Mouse (Mus musculus) CH12.LX (cell line): ENCODE results near the gene Cldn9. TPM values are rescaled to one million over a fixed set of nuclear protein-coding genes. Genes with fewer than 3 reads are reported as not detected.
A peak's percentile ranks its signal among the peaks of the same experiment; 100 is the strongest.

Source experiments
- DNase-seq: peaks from one replicate; pipeline ENCODE4 v3.0.0-alpha.2; 2013; ENCODE audit errors: extremely low read depth
- H3K27ac ChIP-seq: 2 replicates; pipeline ENCODE4 v1.5.1; 2012; ENCODE audit warnings: low read depth, mild to moderate bottlenecking, control low read depth, moderate library complexity; ENCODE audit not compliant: insufficient read depth
- H3K27me3 ChIP-seq: replicated peaks from 2 replicates; pipeline ENCODE3; 2012; ENCODE audit warnings: inconsistent platforms
- H3K36me3 ChIP-seq, 2 experiments: replicated peaks in 1 of 2; 2 replicates each; pipeline versions ENCODE3 to v1.6.1; 2012; ENCODE audit warnings: inconsistent platforms in 1 of 2, low read length in 1 of 2, mild to moderate bottlenecking in 1 of 2, mixed read lengths in 1 of 2, moderate library complexity in 1 of 2; ENCODE audit not compliant: control insufficient read depth in 1 of 2, insufficient read depth in 1 of 2
- H3K4me1 ChIP-seq, 2 experiments: 2 replicates each; pipeline ENCODE4 v1.6.1; 2012; ENCODE audit warnings: inconsistent platforms in 1 of 2, moderate library complexity in 1 of 2; ENCODE audit not compliant: insufficient read depth in 2 of 2, control insufficient read depth in 1 of 2
- H3K4me2 ChIP-seq: 2 replicates; pipeline ENCODE4 v1.6.1; 2012; ENCODE audit warnings: low read depth, mild to moderate bottlenecking, control low read depth; ENCODE audit not compliant: poor library complexity, insufficient read depth, severe bottlenecking
- H3K4me3 ChIP-seq, 3 experiments: fragments of 150-350 bp in 1 of 3; sonication (generic) in 1 of 3; replicated peaks in 1 of 3; 2 replicates each; pipeline versions ENCODE3 to v1.5.1; 2011 to 2012; ENCODE audit warnings: low read depth in 2 of 3, low read length in 2 of 3, mild to moderate bottlenecking in 2 of 3, moderate library complexity in 2 of 3, control low read depth in 1 of 3, improper control_type of control experiment in 1 of 3, inconsistent platforms in 1 of 3, mixed read lengths in 1 of 3; ENCODE audit not compliant: poor library complexity in 1 of 3
- H3K79me2 ChIP-seq: replicated peaks from 2 replicates; pipeline ENCODE4 v1.6.1; 2012; ENCODE audit warnings: mild to moderate bottlenecking, moderate library complexity; ENCODE audit not compliant: control insufficient read depth, poor library complexity, insufficient read depth, severe bottlenecking; ENCODE audit errors: extremely low read depth
- H3K9ac ChIP-seq: 2 replicates; pipeline ENCODE4 v1.6.1; 2012; ENCODE audit warnings: low read depth, mild to moderate bottlenecking, control low read depth, moderate library complexity; ENCODE audit not compliant: insufficient read depth
- H3K9me3 ChIP-seq: replicated peaks from 2 replicates; pipeline ENCODE3; 2012; ENCODE audit warnings: low read length, inconsistent platforms, mixed read lengths
- BHLHE40 ChIP-seq: IDR thresholded peaks from 2 replicates; pipeline ENCODE4 v1.6.1; 2011; ENCODE audit warnings: mild to moderate bottlenecking, low read depth, low read length, improper control_type of control experiment
- CHD2 ChIP-seq: IDR thresholded peaks from 2 replicates; pipeline ENCODE4 v1.6.1; 2011; ENCODE audit warnings: low read length, improper control_type of control experiment
- ELF1 ChIP-seq: IDR thresholded peaks from 2 replicates; pipeline ENCODE4 v1.6.1; 2014; ENCODE audit warnings: low read depth, mild to moderate bottlenecking, inconsistent platforms, low read length, improper control_type of control experiment
- HCFC1 ChIP-seq: IDR thresholded peaks from 2 replicates; pipeline ENCODE4 v1.6.1; 2012; ENCODE audit warnings: low read depth, mild to moderate bottlenecking, inconsistent platforms, low read length, improper control_type of control experiment
- MAZ ChIP-seq: IDR thresholded peaks from 2 replicates; pipeline ENCODE4 v1.6.1; 2012; ENCODE audit warnings: low read depth, mild to moderate bottlenecking, inconsistent platforms, low read length, improper control_type of control experiment, moderate library complexity
- MYC ChIP-seq: IDR thresholded peaks from 2 replicates; pipeline ENCODE4 v1.6.1; 2011; ENCODE audit warnings: low read depth, mild to moderate bottlenecking, improper control_type of control experiment, low read length
- PAX5 ChIP-seq: IDR thresholded peaks from 2 replicates; pipeline ENCODE4 v1.6.1; 2012; ENCODE audit warnings: low read length, inconsistent platforms, mixed read lengths
- POLR2A ChIP-seq: IDR thresholded peaks from 2 replicates; pipeline ENCODE4 v1.6.1; 2011; ENCODE audit warnings: low read depth, mild to moderate bottlenecking, improper control_type of control experiment, low read length
- RAD21 ChIP-seq: IDR thresholded peaks from 2 replicates; pipeline ENCODE4 v1.6.1; 2011; ENCODE audit warnings: low read depth, mild to moderate bottlenecking, low read length, improper control_type of control experiment, moderate library complexity
- RCOR1 ChIP-seq: conservative IDR thresholded peaks from 2 replicates; pipeline ENCODE4 v1.6.1; 2012; ENCODE audit warnings: low read depth, mild to moderate bottlenecking, inconsistent platforms, low read length, improper control_type of control experiment
- SIN3A ChIP-seq: IDR thresholded peaks from 2 replicates; pipeline ENCODE4 v1.6.1; 2012; ENCODE audit warnings: low read length, improper control_type of control experiment, inconsistent platforms
- SMC3 ChIP-seq: IDR thresholded peaks from 2 replicates; pipeline ENCODE4 v1.6.1; 2011; ENCODE audit warnings: low read depth, low read length, improper control_type of control experiment
- TCF12 ChIP-seq: IDR thresholded peaks from 2 replicates; pipeline ENCODE4 v1.6.1; 2014; ENCODE audit warnings: low read depth, mild to moderate bottlenecking, inconsistent platforms, low read length, improper control_type of control experiment
- USF2 ChIP-seq: conservative IDR thresholded peaks from 2 replicates; pipeline ENCODE4 v1.6.1; 2011; ENCODE audit warnings: low read depth, low read length, improper control_type of control experiment
- ZC3H11A ChIP-seq: IDR thresholded peaks from 2 replicates; pipeline ENCODE4 v1.6.1; 2012; ENCODE audit warnings: low read depth, mild to moderate bottlenecking, inconsistent platforms, low read length, improper control_type of control experiment
- ZKSCAN1 ChIP-seq: IDR thresholded peaks from 2 replicates; pipeline ENCODE4 v1.6.1; 2012; ENCODE audit warnings: low read depth, inconsistent platforms, low read length, improper control_type of control experiment, borderline replicate concordance
- dilution Hi-C: fragments of 300-500 bp; cut with MboI; formaldehyde crosslinking; loops from 2 replicates; pipeline ENCODE4 v1.14.3; 2020; ENCODE audit warnings: low sequenced_read_pairs; ENCODE audit not compliant: extremely low pct_unique_long_range_greater_than_20kb, extremely low pct_ligation_motif_present
- in situ Hi-C: fragments of 300-500 bp; cut with MboI; formaldehyde crosslinking; loops from 3 replicates; pipeline ENCODE4 v1.14.3; 2019; ENCODE audit warnings: low sequenced_read_pairs, low pct_ligation_motif_present, low pct_unique_long_range_greater_than_20kb, mixed read lengths
- polyA plus RNA-seq: library from polyadenylated mRNA; unstranded; fragments of >175 nt; gene quantifications from 2 replicates; pipeline ENCODE4 v1.2.1, GENCODE M21; 2012; ENCODE audit warnings: low read depth; ENCODE audit not compliant: insufficient read length
- total RNA-seq, 2 experiments: library from RNA; depleted of rRNA; stranded (reverse); fragments of 300-350 nt in 1 of 2; fragments of >200 nt in 1 of 2; gene quantifications; 2 replicates each; pipeline ENCODE4 v1.2.3; 2012 to 2014

Cldn9 gene
- total and polyA plus RNA-seq, 3 experiments, result not detected

GRCm38 (mm10) chr17:23725477-23725876 is 41.7 kb upstream of the Cldn9 start:
- DNase-seq, result no peak
- peak overlapping the region; percentile 73 for H3K4me2 ChIP-seq

GRCm38 (mm10) chr17:23722376-23723125 is 38.7 kb upstream of the Cldn9 start, which contains the start of gene 1520401A03Rik:
TSS of gene 1520401A03Rik (minus strand) at chr17:23722783.
- H3K36me3 ChIP-seq, result no peaks in the 10 kb centered on the region
- in situ Hi-C loops (loop anchor here (10.0 kb wide), 1 partner anchor 48 kb away; the partner anchor contains the start of genes Cldn6, Hcfc1r1, Thoc6 and Tnfrsf12a), dilution Hi-C loops (no loop called here)
- TF ChIP-seq USF2 (no peak), MYC (no peak), RCOR1 (no peak), BHLHE40 (no peak), ZKSCAN1 (no peak), RAD21 (no peak), PAX5 (no peak), CHD2 (no peak), SMC3 (no peak), TCF12 (no peak), MAZ (no peak), POLR2A (no peak), ELF1 (no peak), HCFC1 (no peak)
- H3K27ac ChIP-seq, result no peak within 1 kb of the TSS
- H3K27me3 ChIP-seq, result peaks cover 40% of the 10 kb centered on the region
- H3K4me3 ChIP-seq, result no peak within 1 kb of the TSS
- H3K9ac ChIP-seq, result no peak within 1 kb of the TSS
- no peaks in the 10 kb centered on the region for H3K79me2 ChIP-seq
- peaks cover 4 to 23% of the 10 kb centered on the region in 2 experiments for H3K4me1 ChIP-seq
- DNase-seq, result no peak
- no peaks in the 10 kb centered on the region for H3K9me3 ChIP-seq
- H3K4me2 ChIP-seq, result no peak within 1 kb of the TSS

More at GRCm38 (mm10) chr17:23725477-23725876, 41.7 kb upstream of the Cldn9 start:
- TF ChIP-seq MYC (0 out of 2 replicates have a peak, but pooled peaks have one; percentile 3), ZC3H11A (no peak), SIN3A (0 out of 2 replicates have a peak, but pooled peaks have one; percentile 7)
- in situ Hi-C loops, result loop anchor here (10.0 kb wide), 1 partner anchor 51 kb away; the partner anchor contains the start of genes Cldn6, Hcfc1r1, Thoc6 and Tnfrsf12a
- Histone ChIP-seq H3K27me3 (peaks cover 19% of the 10 kb centered on the region), H3K4me3 (peak overlapping the region; percentile 50 to 84 (median 61)), H3K27ac (peak overlapping the region; percentile 33; the same call in 1 of the 2 replicates), H3K79me2 (no peaks in the 10 kb centered on the region; the same call in 1 of the 2 replicates), H3K36me3 (peaks cover 0 to 2% of the 10 kb centered on the region in 2 experiments), H3K4me1 (peaks cover 4 to 28% of the 10 kb centered on the region in 2 experiments), H3K9ac (peak overlapping the region; percentile 75), H3K9me3 (no peaks in the 10 kb centered on the region)
- dilution Hi-C loops, result no loop called here
